Mouse (Mus musculus) forebrain, embryonic 15.5 days (tissue): ENCODE measurements around the gene Mrpl36. TPM values are rescaled to one million over a fixed set of nuclear protein-coding genes. Genes with fewer than 3 reads are reported as not detected.

Experiments
- ATAC-seq: fragments of 200-750 bp; cut with Nextera tagmentation; replicated peaks from 2 replicates; pipeline ENCODE4 v1.8.0; 2017; ENCODE audit warnings: mild to moderate bottlenecking, moderate TSS enrichment, moderate library complexity
- H3K27ac ChIP-seq: fragments of 300-500 bp; sonication (generic); replicated peaks from 2 replicates; pipeline ENCODE4 v1.5.1; 2015; ENCODE audit warnings: mild to moderate bottlenecking, inconsistent platforms
- H3K27me3 ChIP-seq: fragments of 300-500 bp; sonication (generic); 2 replicates; pipeline ENCODE4 v1.6.1; 2015; ENCODE audit warnings: inconsistent platforms
- H3K36me3 ChIP-seq: fragments of 300-500 bp; sonication (generic); 2 replicates; pipeline ENCODE4 v1.6.1; 2015; ENCODE audit warnings: mild to moderate bottlenecking, inconsistent platforms
- H3K4me1 ChIP-seq: fragments of 300-500 bp; sonication (generic); 2 replicates; pipeline ENCODE4 v1.6.1; 2015; ENCODE audit warnings: inconsistent platforms
- H3K4me2 ChIP-seq: fragments of 300-500 bp; sonication (generic); replicated peaks from 2 replicates; pipeline ENCODE4 v1.6.1; 2015; ENCODE audit warnings: mild to moderate bottlenecking, inconsistent platforms
- H3K4me3 ChIP-seq: fragments of 300-500 bp; sonication (generic); 2 replicates; pipeline ENCODE4 v1.5.1; 2015; ENCODE audit warnings: mild to moderate bottlenecking, inconsistent platforms
- H3K9ac ChIP-seq: fragments of 300-500 bp; sonication (generic); replicated peaks from 2 replicates; pipeline ENCODE4 v1.6.1; 2015; ENCODE audit warnings: mild to moderate bottlenecking, inconsistent platforms
- H3K9me3 ChIP-seq: fragments of 300-500 bp; sonication (generic); 2 replicates; pipeline ENCODE4 v1.6.1; 2016; ENCODE audit warnings: inconsistent platforms
- WGBS: fragments of 180-500 bp; shearing (Covaris S2); methylation state at CpG from one replicate; pipeline ENCODE4 v1.1.7; 2015; ENCODE audit warnings: mixed read lengths; 5-methylcytosine and 5-hydroxymethylcytosine counted together
- polyA plus RNA-seq: library from polyadenylated mRNA; unstranded; fragments of >200 nt; fragmentation: Nextera tagmentation; extraction: Ambion mirVana; gene quantifications from 2 replicates; pipeline ENCODE4 v1.2.1, GENCODE M21; 2015

The Mrpl36 gene
- polyA plus RNA-seq, 1 experiment from 2014 or later = 99.8 TPM

- WGBS = 28% methylated on average over 8 of the region's 8 CpGs
- no peak overlapping the region for H3K4me3 ChIP-seq
- no peaks in the 10 kb centered on the region for H3K9me3 ChIP-seq
- peaks cover 8% of the 10 kb centered on the region; the same call in 1 of the 2 replicates for H3K4me1 ChIP-seq
- H3K36me3 ChIP-seq = no peaks in the 10 kb centered on the region
- no peak overlapping the region for H3K4me2 ChIP-seq
- H3K27me3 ChIP-seq = no peaks in the 10 kb centered on the region
- no peak overlapping the region for H3K27ac ChIP-seq
- ATAC-seq = 0 out of 2 replicates have a peak, but pooled peaks have one; percentile 33
- no peak overlapping the region for H3K9ac ChIP-seq
Measured at GRCm38 (mm10) chr13:73310183-73310929, 18.0 kb upstream of the Mrpl36 start.

DNA sequence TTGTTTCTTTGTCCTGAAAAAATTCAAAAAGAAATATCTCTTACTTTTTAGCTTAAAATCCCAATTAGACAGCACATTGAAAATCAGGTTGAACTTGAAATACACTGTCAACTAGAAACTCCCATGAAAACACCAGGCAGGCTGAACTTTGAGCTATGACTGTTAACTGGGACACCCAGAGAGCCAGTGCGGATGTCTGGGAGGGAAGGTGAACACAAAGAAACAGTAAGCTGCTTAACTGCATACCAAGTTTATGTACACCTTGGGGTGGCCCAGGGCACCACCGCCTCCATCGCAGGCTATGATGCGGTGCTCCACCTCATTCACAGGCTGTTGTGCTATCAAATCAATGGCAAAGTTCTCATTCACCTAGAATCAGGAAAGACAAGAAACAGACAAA, 8.3 kb upstream of the Mrpl36 start:
- H3K36me3 ChIP-seq = peaks cover 60% of the 10 kb centered on the region
- no peak for ATAC-seq
- WGBS = 92% methylated on average over 4 of the region's 4 CpGs
- no peaks in the 10 kb centered on the region for H3K27me3 ChIP-seq
- no peaks in the 10 kb centered on the region for H3K4me1 ChIP-seq
- H3K4me2 ChIP-seq = no peak overlapping the region
- H3K27ac ChIP-seq = no peak overlapping the region
- no peak overlapping the region for H3K4me3 ChIP-seq
- no peak overlapping the region for H3K9ac ChIP-seq
- no peaks in the 10 kb centered on the region for H3K9me3 ChIP-seq

- H3K27ac ChIP-seq = no peak overlapping the region
- no peaks in the 10 kb centered on the region for H3K27me3 ChIP-seq
- no peak overlapping the region for H3K4me3 ChIP-seq
- no peak overlapping the region for H3K9ac ChIP-seq
- no peak overlapping the region for H3K4me2 ChIP-seq
- no peak for ATAC-seq
- peaks cover 8% of the 10 kb centered on the region for H3K4me1 ChIP-seq
- H3K9me3 ChIP-seq = no peaks in the 10 kb centered on the region
- peaks cover 49% of the 10 kb centered on the region for H3K36me3 ChIP-seq
- 88% methylated on average over 10 of the region's 10 CpGs for WGBS
Measured at GRCm38 (mm10) chr13:73322626-73323025, 5.7 kb upstream of the Mrpl36 start.

- 93% methylated on average over 4 of the region's 4 CpGs for WGBS
- no peak for ATAC-seq
- H3K36me3 ChIP-seq = peaks cover 42% of the 10 kb centered on the region
Measured at GRCm38 (mm10) chr13:73323406-73323805, 4.9 kb upstream of the Mrpl36 start.

GRCm38 (mm10) chr13:73330844-73331501, 2.7 kb downstream of the Mrpl36 start:
- H3K4me3 ChIP-seq = peak overlapping the region; percentile 78

More at GRCm38 (mm10) chr13:73323406-73323805, 4.9 kb upstream of the Mrpl36 start:
- no peaks in the 10 kb centered on the region for H3K9me3 ChIP-seq
- H3K9ac ChIP-seq = no peak overlapping the region
- H3K4me3 ChIP-seq = no peak overlapping the region
- no peak overlapping the region for H3K27ac ChIP-seq
- no peaks in the 10 kb centered on the region for H3K27me3 ChIP-seq
- H3K4me2 ChIP-seq = no peak overlapping the region
- peaks cover 12% of the 10 kb centered on the region for H3K4me1 ChIP-seq

DNA sequence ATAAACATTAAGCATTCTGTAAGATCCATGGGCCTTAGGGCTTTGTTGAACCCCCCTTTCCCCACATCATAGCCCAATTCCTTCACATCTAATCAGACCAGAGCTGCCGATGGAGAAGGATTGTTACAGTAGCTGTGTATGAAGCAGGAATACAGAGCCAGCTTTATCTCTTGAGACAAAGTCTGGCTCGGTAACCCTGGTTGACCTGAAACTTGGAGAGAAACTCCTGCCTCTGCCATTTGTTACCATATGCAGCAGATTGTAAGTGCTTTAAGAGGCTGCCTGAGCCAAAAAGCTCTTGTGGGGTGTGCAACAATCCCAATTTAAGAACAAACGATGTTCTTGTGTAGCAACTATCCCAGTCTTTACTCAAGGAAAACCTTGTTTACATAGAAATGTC, 3.4 kb downstream of the Mrpl36 start:
- H3K4me2 ChIP-seq = peak overlapping the region; percentile 93
- no peaks in the 10 kb centered on the region for H3K9me3 ChIP-seq
- peak overlapping the region; percentile 78 for H3K4me3 ChIP-seq
- 71% methylated on average over 3 of the region's 3 CpGs for WGBS
- no peaks in the 10 kb centered on the region for H3K36me3 ChIP-seq
- ATAC-seq = no peak
- H3K9ac ChIP-seq = peak overlapping the region; percentile 85
- H3K27me3 ChIP-seq = no peaks in the 10 kb centered on the region
- H3K27ac ChIP-seq = no peak overlapping the region
- peaks cover 29% of the 10 kb centered on the region for H3K4me1 ChIP-seq

More at GRCm38 (mm10) chr13:73330844-73331501, 2.7 kb downstream of the Mrpl36 start:
- under 1% methylated on average over 42 of the region's 42 CpGs for WGBS
- no peaks in the 10 kb centered on the region for H3K27me3 ChIP-seq
- peak overlapping the region; percentile 78 for H3K27ac ChIP-seq
- no peaks in the 10 kb centered on the region for H3K9me3 ChIP-seq
- peaks cover 29% of the 10 kb centered on the region for H3K4me1 ChIP-seq
- no peaks in the 10 kb centered on the region; the same call in 1 of the 2 replicates for H3K36me3 ChIP-seq
- H3K4me2 ChIP-seq = peak overlapping the region; percentile 93
- peak; percentile 94 for ATAC-seq
- peak overlapping the region; percentile 85 for H3K9ac ChIP-seq

DNA sequence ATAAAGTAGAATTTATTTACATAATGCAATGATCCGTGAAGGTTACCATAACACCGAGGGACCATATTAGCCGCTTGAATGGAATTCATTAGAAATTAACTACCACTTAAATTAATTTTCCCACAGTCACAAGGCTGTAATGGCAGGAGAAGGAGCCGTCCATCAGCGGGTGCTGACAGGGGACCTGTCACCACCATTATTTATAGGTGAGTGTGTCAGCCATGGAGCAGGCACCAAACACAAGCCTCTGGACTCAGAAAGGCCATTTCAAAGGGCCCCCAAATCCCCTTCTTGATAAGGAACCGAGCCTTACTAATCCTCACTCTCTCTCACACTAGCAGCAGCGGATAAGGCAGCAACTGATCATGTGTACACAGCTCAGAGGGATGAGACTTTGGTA, 8.4 kb downstream of the Mrpl36 start:
- ATAC-seq = no peak
- no peaks in the 10 kb centered on the region for H3K9me3 ChIP-seq
- 33% methylated on average over 7 of the region's 7 CpGs for WGBS
- H3K27ac ChIP-seq = no peak overlapping the region
- no peak overlapping the region for H3K4me2 ChIP-seq
- no peaks in the 10 kb centered on the region for H3K36me3 ChIP-seq
- H3K4me3 ChIP-seq = no peak overlapping the region
- peaks cover 4% of the 10 kb centered on the region for H3K4me1 ChIP-seq
- H3K9ac ChIP-seq = no peak overlapping the region
- no peaks in the 10 kb centered on the region for H3K27me3 ChIP-seq

DNA sequence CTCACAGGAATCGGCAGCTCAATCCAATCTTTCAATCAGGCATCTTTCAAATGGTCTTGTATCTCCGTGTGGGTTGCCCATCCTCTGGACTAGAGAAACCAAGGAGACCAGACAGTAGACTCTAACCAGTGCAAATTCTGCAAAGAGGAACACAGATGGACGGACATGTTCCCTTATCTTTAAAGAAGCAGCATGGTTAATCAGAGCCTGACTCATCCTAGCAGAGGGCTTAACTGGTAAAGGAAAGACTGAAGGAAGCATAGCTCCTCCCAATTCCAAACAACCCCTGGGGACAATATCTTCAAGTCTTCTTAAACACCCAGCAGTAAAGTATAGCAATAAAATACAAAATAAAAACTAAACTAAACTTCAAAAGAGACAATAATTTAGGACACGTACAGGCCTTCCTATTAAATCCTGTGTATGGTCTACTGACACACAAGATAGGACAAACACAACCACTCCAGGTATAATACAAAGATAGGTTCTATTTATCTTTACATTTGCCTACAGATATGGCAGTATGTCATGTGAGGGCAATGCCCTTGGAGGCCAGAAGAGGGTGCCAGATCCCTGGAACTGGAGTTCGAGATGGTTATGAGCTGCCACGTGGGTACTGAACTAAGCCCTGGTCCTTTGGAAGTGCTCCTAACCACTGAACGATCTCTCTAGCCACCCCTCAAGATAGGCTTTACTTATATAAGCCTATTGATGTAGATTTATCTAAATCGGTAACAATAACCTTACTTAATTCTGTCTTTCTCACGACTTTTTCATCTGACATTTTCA, 17.0 kb downstream of the Mrpl36 start:
- H3K4me1 ChIP-seq = no peaks in the 10 kb centered on the region
- no peaks in the 10 kb centered on the region for H3K27me3 ChIP-seq
- no peak overlapping the region for H3K27ac ChIP-seq
- ATAC-seq = no peak
- no peak overlapping the region for H3K9ac ChIP-seq
- H3K4me3 ChIP-seq = no peak overlapping the region
- no peaks in the 10 kb centered on the region for H3K9me3 ChIP-seq
- no peak overlapping the region for H3K4me2 ChIP-seq
- WGBS = 79% methylated on average over 9 of the region's 9 CpGs
- no peaks in the 10 kb centered on the region for H3K36me3 ChIP-seq

GRCm38 (mm10) chr13:73346131-73346530, 17.8 kb downstream of the Mrpl36 start:
- H3K9me3 ChIP-seq = no peaks in the 10 kb centered on the region
- no peak overlapping the region for H3K4me3 ChIP-seq
- no peaks in the 10 kb centered on the region for H3K27me3 ChIP-seq
- no peaks in the 10 kb centered on the region for H3K36me3 ChIP-seq
- no peak overlapping the region for H3K27ac ChIP-seq
- H3K4me2 ChIP-seq = no peak overlapping the region
- no peak overlapping the region for H3K9ac ChIP-seq
- ATAC-seq = no peak
- no peaks in the 10 kb centered on the region for H3K4me1 ChIP-seq
- 43% methylated on average over 2 of the region's 2 CpGs for WGBS

GRCm38 (mm10) chr13:73346743-73347142, 18.4 kb downstream of the Mrpl36 start:
- no peaks in the 10 kb centered on the region for H3K9me3 ChIP-seq
- 82% methylated on average over 4 of the region's 4 CpGs for WGBS
- H3K36me3 ChIP-seq = no peaks in the 10 kb centered on the region
- ATAC-seq = no peak
- H3K4me3 ChIP-seq = no peak overlapping the region
- no peak overlapping the region for H3K27ac ChIP-seq
- H3K9ac ChIP-seq = no peak overlapping the region
- H3K4me2 ChIP-seq = no peak overlapping the region
- no peaks in the 10 kb centered on the region for H3K4me1 ChIP-seq
- no peaks in the 10 kb centered on the region for H3K27me3 ChIP-seq

- no peaks in the 10 kb centered on the region for H3K36me3 ChIP-seq
- no peaks in the 10 kb centered on the region for H3K27me3 ChIP-seq
- 79% methylated on average over 3 of the region's 3 CpGs for WGBS
- no peak overlapping the region for H3K27ac ChIP-seq
- H3K4me2 ChIP-seq = no peak overlapping the region
- no peak overlapping the region for H3K9ac ChIP-seq
- ATAC-seq = no peak
- H3K4me1 ChIP-seq = no peaks in the 10 kb centered on the region
- H3K4me3 ChIP-seq = no peak overlapping the region
- no peaks in the 10 kb centered on the region for H3K9me3 ChIP-seq
Measured at GRCm38 (mm10) chr13:73347171-73347570, 18.9 kb downstream of the Mrpl36 start.
